Mouse (Mus musculus) lung, embryonic 15.5 days (tissue): Measurements from ENCODE around the gene Ccdc110. TPM values are rescaled to one million over a fixed set of nuclear protein-coding genes. Genes with fewer than 3 reads are reported as not detected.
A peak's percentile ranks its signal among the peaks of the same experiment; 100 is the strongest.

Experiments
- ATAC-seq: fragments of 200-750 bp; cut with Nextera tagmentation; 2 replicates; pipeline ENCODE4 v1.8.0; 2017; ENCODE audit warnings: moderate number of reproducible peaks, borderline replicate concordance; ENCODE audit not compliant: low FRiP score, low TSS enrichment; ENCODE audit errors: extremely low read depth
- H3K27ac ChIP-seq: fragments of 300-500 bp; sonication (generic); 2 replicates; pipeline ENCODE4 v1.5.1; 2015; ENCODE audit warnings: moderate library complexity, mild to moderate bottlenecking, inconsistent platforms
- H3K27me3 ChIP-seq: fragments of 300-500 bp; sonication (generic); 2 replicates; pipeline ENCODE4 v1.6.1; 2015; ENCODE audit warnings: inconsistent platforms
- H3K36me3 ChIP-seq: fragments of 300-500 bp; sonication (generic); 2 replicates; pipeline ENCODE4 v1.6.1; 2015; ENCODE audit warnings: inconsistent platforms
- H3K4me1 ChIP-seq: fragments of 300-500 bp; sonication (generic); 2 replicates; pipeline ENCODE4 v1.6.1; 2015; ENCODE audit warnings: inconsistent platforms
- H3K4me2 ChIP-seq: fragments of 300-500 bp; sonication (generic); 2 replicates; pipeline ENCODE4 v1.6.1; 2015; ENCODE audit warnings: inconsistent platforms, mild to moderate bottlenecking, moderate library complexity
- H3K4me3 ChIP-seq: fragments of 300-500 bp; sonication (generic); 2 replicates; pipeline ENCODE4 v1.5.1; 2015; ENCODE audit warnings: mild to moderate bottlenecking, inconsistent platforms
- H3K9ac ChIP-seq: fragments of 300-500 bp; sonication (generic); 2 replicates; pipeline ENCODE4 v1.6.1; 2015; ENCODE audit warnings: inconsistent platforms
- H3K9me3 ChIP-seq: fragments of 300-500 bp; sonication (generic); 2 replicates; pipeline ENCODE4 v1.6.1; 2016; ENCODE audit warnings: inconsistent platforms
- WGBS: fragments of 180-500 bp; shearing (Covaris S2); methylation state at CpG from one replicate; pipeline ENCODE4 v1.1.7; 2015; 5-methylcytosine and 5-hydroxymethylcytosine counted together
- polyA plus RNA-seq: library from polyadenylated mRNA; unstranded; fragments of >200 nt; fragmentation: Nextera tagmentation; extraction: Ambion mirVana; gene quantifications from 2 replicates; pipeline ENCODE4 v1.2.1, GENCODE M21; 2015

Gene Ccdc110
- polyA plus RNA-seq, 1 experiment from 2014 or later: not detected

- Histone ChIP-seq H3K4me2 (peak overlapping the region; percentile 2; the same call in 1 of the 2 replicates), H3K9me3 (no peaks in the 10 kb centered on the region), H3K4me1 (no peaks in the 10 kb centered on the region), H3K4me3 (no peak overlapping the region), H3K27me3 (no peaks in the 10 kb centered on the region), H3K27ac (no peak overlapping the region), H3K9ac (no peak overlapping the region), H3K36me3 (no peaks in the 10 kb centered on the region)
- peak; percentile 39; the same call in 1 of the 2 replicates for ATAC-seq
- 65% methylated on average over 20 of the region's 20 CpGs for WGBS
These were observed 17.3 kb upstream of the Ccdc110 start for GRCm38 (mm10) chr8:45917040-45917679.

- Histone ChIP-seq H3K4me1 (no peaks in the 10 kb centered on the region), H3K9ac (no peak overlapping the region), H3K4me3 (no peak overlapping the region), H3K9me3 (no peaks in the 10 kb centered on the region), H3K27ac (no peak overlapping the region), H3K27me3 (no peaks in the 10 kb centered on the region), H3K36me3 (no peaks in the 10 kb centered on the region), H3K4me2 (no peak overlapping the region)
- 76% methylated on average over 15 of the region's 15 CpGs for WGBS
- no peak for ATAC-seq
These were observed 15.5 kb upstream of the Ccdc110 start for GRCm38 (mm10) chr8:45918891-45919290.

- H3K9ac ChIP-seq: no peak overlapping the region
These were observed 14.0 kb upstream of the Ccdc110 start for GRCm38 (mm10) chr8:45920392-45920791.

GRCm38 (mm10) chr8:45922116-45922515 lies 12.3 kb upstream of the Ccdc110 start:
- no peak overlapping the region for H3K4me2 ChIP-seq
- no peak overlapping the region for H3K4me3 ChIP-seq
- 86% methylated on average over 7 of the region's 7 CpGs for WGBS
- no peaks in the 10 kb centered on the region for H3K4me1 ChIP-seq
- no peak overlapping the region for H3K9ac ChIP-seq
- H3K36me3 ChIP-seq: no peaks in the 10 kb centered on the region
- no peak for ATAC-seq
- no peak overlapping the region for H3K27ac ChIP-seq
- no peaks in the 10 kb centered on the region for H3K27me3 ChIP-seq
- H3K9me3 ChIP-seq: no peaks in the 10 kb centered on the region

More at GRCm38 (mm10) chr8:45920392-45920791, 14.0 kb upstream of the Ccdc110 start:
- Histone ChIP-seq H3K27ac (no peak overlapping the region), H3K4me2 (no peak overlapping the region), H3K4me1 (no peaks in the 10 kb centered on the region), H3K4me3 (no peak overlapping the region), H3K9me3 (no peaks in the 10 kb centered on the region), H3K27me3 (no peaks in the 10 kb centered on the region), H3K36me3 (no peaks in the 10 kb centered on the region)
- no peak for ATAC-seq
- WGBS: 85% methylated on average over 7 of the region's 7 CpGs

GRCm38 (mm10) chr8:45936986-45937385 lies 2.6 kb downstream of the Ccdc110 start:
- 76% methylated on average over 9 of the region's 9 CpGs for WGBS

GRCm38 (mm10) chr8:45946283-45946682 lies 11.9 kb downstream of the Ccdc110 start:
- no peaks in the 10 kb centered on the region for H3K4me1 ChIP-seq
- no peak overlapping the region for H3K4me2 ChIP-seq
- WGBS: 92% methylated on average over 4 of the region's 4 CpGs
- H3K9me3 ChIP-seq: no peaks in the 10 kb centered on the region
- no peak overlapping the region for H3K27ac ChIP-seq
- H3K9ac ChIP-seq: no peak overlapping the region
- H3K27me3 ChIP-seq: no peaks in the 10 kb centered on the region
- H3K4me3 ChIP-seq: no peak overlapping the region
- no peaks in the 10 kb centered on the region for H3K36me3 ChIP-seq
- no peak for ATAC-seq

More at GRCm38 (mm10) chr8:45936986-45937385, 2.6 kb downstream of the Ccdc110 start:
- no peaks in the 10 kb centered on the region for H3K36me3 ChIP-seq
- H3K4me3 ChIP-seq: no peak overlapping the region
- no peaks in the 10 kb centered on the region for H3K9me3 ChIP-seq
- no peak overlapping the region for H3K4me2 ChIP-seq
- ATAC-seq: no peak
- H3K4me1 ChIP-seq: peaks cover 4% of the 10 kb centered on the region
- H3K9ac ChIP-seq: no peak overlapping the region
- no peak overlapping the region for H3K27ac ChIP-seq
- H3K27me3 ChIP-seq: 0 out of 2 replicates have a peak, but pooled peaks cover 6% of the 10 kb centered on the region

- Histone ChIP-seq H3K9me3 (no peaks in the 10 kb centered on the region), H3K27ac (no peak overlapping the region), H3K36me3 (no peaks in the 10 kb centered on the region), H3K27me3 (no peaks in the 10 kb centered on the region), H3K4me2 (no peak overlapping the region), H3K9ac (no peak overlapping the region), H3K4me3 (no peak overlapping the region), H3K4me1 (no peaks in the 10 kb centered on the region)
- ATAC-seq: no peak
- WGBS: 67% methylated on average over 2 of the region's 2 CpGs
These were observed 16.2 kb downstream of the Ccdc110 start for GRCm38 (mm10) chr8:45950622-45951021.

DNA sequence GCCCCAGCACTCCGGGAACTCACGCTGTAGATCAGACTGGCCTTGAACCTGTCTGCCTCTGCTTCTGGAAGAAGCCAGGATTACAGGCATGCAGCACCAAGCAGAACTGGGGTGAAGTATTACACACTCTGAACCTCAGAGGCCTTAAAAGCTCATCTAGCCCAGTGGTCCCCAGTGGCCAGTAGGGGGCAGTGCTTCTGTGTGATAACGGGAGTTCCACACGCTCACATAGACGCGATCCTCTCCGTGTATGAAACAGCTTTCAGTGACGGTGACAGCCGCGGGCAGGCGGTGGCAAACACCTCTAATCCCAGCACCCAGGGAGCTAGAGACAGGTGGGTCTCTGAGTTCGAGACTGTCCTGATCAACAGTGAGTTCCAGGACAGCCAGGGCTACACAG lies 36.5 kb downstream of the Ccdc110 start:
- no peak for ATAC-seq
- no peaks in the 10 kb centered on the region for H3K27me3 ChIP-seq
- H3K36me3 ChIP-seq: no peaks in the 10 kb centered on the region
- no peak overlapping the region for H3K4me3 ChIP-seq
- peaks cover 6% of the 10 kb centered on the region; the same call in 1 of the 2 replicates for H3K4me1 ChIP-seq
- H3K9me3 ChIP-seq: no peaks in the 10 kb centered on the region
- no peak overlapping the region for H3K9ac ChIP-seq
- no peak overlapping the region for H3K27ac ChIP-seq
- no peak overlapping the region for H3K4me2 ChIP-seq
- 96% methylated on average over 12 of the region's 12 CpGs for WGBS

GRCm38 (mm10) chr8:45973988-45974505 lies 39.6 kb downstream of the Ccdc110 start:
- Histone ChIP-seq H3K36me3 (peaks cover 6% of the 10 kb centered on the region), H3K9ac (no peak overlapping the region), H3K27me3 (no peaks in the 10 kb centered on the region), H3K4me2 (peak overlapping the region; percentile 72), H3K9me3 (no peaks in the 10 kb centered on the region), H3K4me3 (no peak overlapping the region), H3K27ac (no peak overlapping the region; the same call in 1 of the 2 replicates), H3K4me1 (peaks cover 11% of the 10 kb centered on the region; the same call in 1 of the 2 replicates)
- no peak for ATAC-seq
- 74% methylated on average over 8 of the region's 8 CpGs for WGBS

DNA sequence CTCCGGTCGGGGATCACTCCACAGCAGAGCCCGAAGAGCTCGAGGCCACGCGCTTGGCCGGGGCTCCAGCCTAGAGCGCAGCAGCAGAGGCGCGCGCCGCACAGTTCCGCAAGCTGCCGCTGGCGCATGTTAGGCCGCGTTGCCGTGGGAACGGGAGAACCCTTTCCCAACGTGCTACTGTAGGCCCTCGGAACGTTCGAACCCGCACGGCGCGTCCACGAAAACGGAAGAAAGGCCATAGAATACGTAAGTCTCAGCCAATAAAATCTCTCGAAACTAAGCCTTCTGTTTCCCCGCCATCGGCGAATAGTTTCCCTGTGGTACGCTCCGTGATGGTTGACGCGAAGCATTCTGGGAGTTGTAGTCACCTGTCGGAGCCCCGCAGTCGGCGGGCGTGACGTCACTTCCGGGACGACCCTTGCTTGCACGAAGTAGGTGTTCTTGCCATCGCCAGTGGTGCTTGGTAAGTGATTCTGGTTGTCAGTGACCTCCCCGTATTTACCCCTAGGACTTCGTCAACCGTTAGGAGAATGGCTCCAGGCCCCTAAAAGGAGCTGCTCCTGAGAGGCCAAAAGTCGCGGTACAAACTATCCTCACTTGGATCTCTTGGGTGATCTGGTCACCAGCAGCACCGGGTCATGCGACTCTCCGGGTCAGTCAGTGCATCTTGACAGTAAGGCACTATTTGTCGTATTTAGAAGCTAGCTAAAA lies 40.9 kb downstream of the Ccdc110 start, which contains the start of the genes 1700029J07Rik and Ufsp2:
TSS of gene 1700029J07Rik (minus strand) at position 127 of the 711 bp plus-strand sequence.
TSS of gene Ufsp2 (plus strand) at position 403 of the 711 bp plus-strand sequence.
- Histone ChIP-seq H3K9me3 (no peaks in the 10 kb centered on the region), H3K27ac (peak within 1 kb of the TSS; percentile 89), H3K27me3 (no peaks in the 10 kb centered on the region), H3K4me2 (peak within 1 kb of the TSS; percentile 72), H3K36me3 (peaks cover 10% of the 10 kb centered on the region), H3K9ac (peak within 1 kb of the TSS; percentile 56), H3K4me1 (peaks cover 11% of the 10 kb centered on the region; the same call in 1 of the 2 replicates), H3K4me3 (peak within 1 kb of the TSS; percentile 63)
- WGBS: under 1% methylated on average over 57 of the region's 57 CpGs
- ATAC-seq: peak; percentile 98

DNA sequence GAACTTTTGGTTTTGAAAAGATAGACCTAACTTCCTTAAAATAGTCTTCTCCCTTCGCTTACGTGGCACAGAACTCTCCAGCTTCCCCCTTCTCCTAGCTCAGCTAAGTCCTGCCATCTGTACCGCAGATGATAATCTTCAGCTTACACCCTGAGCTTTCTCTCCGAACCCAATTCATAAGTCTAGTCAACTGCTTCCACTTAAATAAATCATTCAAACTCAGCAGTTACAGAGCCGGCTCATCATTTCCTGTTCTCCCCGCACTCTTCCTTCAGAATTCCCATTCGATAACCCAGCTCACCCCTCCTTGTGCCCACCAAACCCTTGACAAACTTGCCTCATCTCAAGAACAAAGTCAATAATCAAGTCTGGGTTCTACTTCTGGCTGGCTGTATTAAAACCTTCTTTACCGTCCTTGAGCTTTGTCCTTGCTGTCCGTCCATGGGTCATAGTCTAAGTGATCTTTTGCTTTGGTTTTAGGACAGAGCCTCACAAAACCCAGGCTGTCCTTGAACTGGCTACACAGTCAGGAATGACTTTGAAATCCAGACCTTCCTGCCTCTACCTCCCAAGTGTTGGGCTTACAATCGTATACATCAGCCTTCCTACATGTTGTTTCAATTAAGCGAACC lies 41.5 kb downstream of the Ccdc110 start:
- Histone ChIP-seq H3K4me2 (peak overlapping the region; percentile 72), H3K9me3 (no peaks in the 10 kb centered on the region), H3K4me3 (peak overlapping the region; percentile 63), H3K9ac (peak overlapping the region; percentile 45), H3K27me3 (no peaks in the 10 kb centered on the region), H3K36me3 (peaks cover 14% of the 10 kb centered on the region), H3K4me1 (peaks cover 11% of the 10 kb centered on the region; the same call in 1 of the 2 replicates), H3K27ac (peak overlapping the region; percentile 37; the same call in 1 of the 2 replicates)
- WGBS: 47% methylated on average over 11 of the region's 11 CpGs
- ATAC-seq: no peak
